Mouse (Mus musculus) embryonic facial prominence, embryonic 14.5 days (tissue): ENCODE data around the gene Vmn1r74. TPM values are rescaled to one million over a fixed set of nuclear protein-coding genes. Genes with fewer than 3 reads are reported as not detected.
"Not testable (repeated sequence)": the region's sequence is repeated elsewhere in the genome, so short reads cannot be mapped to it uniquely, and the experiment has no call there.

Source experiments
- ATAC-seq: fragments of 200-750 bp; cut with Nextera tagmentation; 2 replicates; pipeline ENCODE4 v1.8.0; 2017; ENCODE audit warnings: low read depth, moderate number of reproducible peaks, moderate TSS enrichment
- DNase-seq: peaks from one replicate; pipeline ENCODE4 v3.0.0-alpha.2; 2015; ENCODE audit warnings: low spot score
- H3K27ac ChIP-seq: fragments of 300-500 bp; sonication (generic); replicated peaks from 2 replicates; pipeline ENCODE4 v1.5.1; 2014; ENCODE audit warnings: low read depth, mild to moderate bottlenecking, low read length, moderate library complexity
- H3K27me3 ChIP-seq: fragments of 300-500 bp; sonication (generic); replicated peaks from 2 replicates; pipeline ENCODE4 v1.6.1; 2014; ENCODE audit warnings: low read length; ENCODE audit not compliant: control insufficient read depth, insufficient read depth
- H3K36me3 ChIP-seq: fragments of 300-500 bp; sonication (generic); 2 replicates; pipeline ENCODE4 v1.6.1; 2014; ENCODE audit warnings: low read length, mixed read lengths; ENCODE audit not compliant: control insufficient read depth, insufficient read depth
- H3K4me1 ChIP-seq: fragments of 300-500 bp; sonication (generic); 2 replicates; pipeline ENCODE4 v1.6.1; 2014; ENCODE audit warnings: antibody characterized with exemption, low read length; ENCODE audit not compliant: control insufficient read depth, insufficient read depth
- H3K4me2 ChIP-seq: fragments of 300-500 bp; sonication (generic); 2 replicates; pipeline ENCODE4 v1.6.1; 2014; ENCODE audit warnings: low read depth, mild to moderate bottlenecking, low read length, moderate library complexity, mixed read lengths
- H3K4me3 ChIP-seq: fragments of 300-500 bp; sonication (generic); 2 replicates; pipeline ENCODE4 v1.5.1; 2014; ENCODE audit warnings: low read depth, mild to moderate bottlenecking, low read length
- H3K9ac ChIP-seq: fragments of 300-500 bp; sonication (generic); 2 replicates; pipeline ENCODE4 v1.6.1; 2014; ENCODE audit warnings: low read depth, mild to moderate bottlenecking, low read length, moderate library complexity, mixed read lengths
- H3K9me3 ChIP-seq: fragments of 300-500 bp; sonication (generic); 2 replicates; pipeline ENCODE4 v1.6.1; 2016; ENCODE audit warnings: low read length; ENCODE audit not compliant: control insufficient read depth
- WGBS: fragments of 180-500 bp; shearing (Covaris S2); extraction: QIAGEN DNeasy Blood & Tissue Kit; methylation state at CpG from one replicate; pipeline ENCODE4 v1.1.7; 2014; 5-methylcytosine and 5-hydroxymethylcytosine counted together
- polyA plus RNA-seq: library from polyadenylated mRNA; unstranded; fragments of >200 nt; fragmentation: Nextera tagmentation; extraction: Ambion mirVana; gene quantifications from 2 replicates; pipeline ENCODE4 v1.2.1, GENCODE M21; 2014

Vmn1r74 gene
- not detected in 2 replicates for polyA plus RNA-seq

DNA sequence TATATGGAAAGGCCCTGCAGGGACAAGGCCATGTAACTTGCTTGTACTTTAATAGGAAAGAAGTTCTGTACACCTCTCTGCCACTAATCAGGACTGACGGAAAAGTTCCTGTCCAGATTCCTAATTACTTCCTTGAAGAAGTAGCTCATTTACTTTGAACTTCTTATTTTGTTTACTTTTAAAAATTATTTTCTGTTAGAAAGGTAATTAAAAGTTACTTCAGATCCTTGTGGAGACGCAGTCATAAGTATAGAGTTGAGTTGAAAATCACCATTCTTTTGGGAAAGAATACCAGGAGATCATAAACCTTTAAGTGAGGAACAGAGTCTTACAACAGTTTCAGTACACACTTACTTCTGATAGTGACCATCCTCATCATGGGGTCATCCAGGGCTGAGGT is at the start of gene Vmn1r74:
Gene Vmn1r74 (plus strand): TSS at position 301 of the 400 bp plus-strand sequence.
- no peak within 1 kb of the TSS for H3K9ac ChIP-seq
- H3K27ac ChIP-seq, result no peak within 1 kb of the TSS
- no peaks in the 10 kb centered on the region for H3K4me1 ChIP-seq
- peaks cover 13% of the 10 kb centered on the region; the same call in 1 of the 2 replicates for H3K9me3 ChIP-seq
- H3K4me2 ChIP-seq, result no peak within 1 kb of the TSS
- DNase-seq (no peak), ATAC-seq (no peak)
- 77% methylated on average over 2 of the region's 2 CpGs for WGBS
- no peak within 1 kb of the TSS for H3K4me3 ChIP-seq
- no peaks in the 10 kb centered on the region for H3K36me3 ChIP-seq
- no peaks in the 10 kb centered on the region for H3K27me3 ChIP-seq

DNA sequence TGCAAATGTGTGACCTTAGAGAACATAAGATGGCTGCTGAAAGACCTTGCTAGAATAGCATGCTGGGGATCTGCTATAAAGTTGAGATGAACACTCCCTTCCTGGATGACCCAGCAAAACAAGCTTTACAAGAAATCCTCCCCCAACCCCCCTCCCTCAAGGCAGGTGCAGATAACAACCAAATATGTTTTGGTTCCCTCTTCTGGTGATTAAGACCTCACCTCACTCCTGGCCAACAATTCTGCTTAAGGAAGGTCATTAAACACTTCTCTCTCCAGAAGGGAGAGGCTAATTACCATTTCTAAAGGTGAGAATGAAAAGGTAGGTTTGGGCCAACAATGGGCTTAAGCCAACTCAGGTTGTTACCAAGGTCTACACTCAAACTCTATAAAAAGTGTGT is 20.0 kb upstream of the Vmn1r74 start:
- Histone ChIP-seq H3K27me3 (no peaks in the 10 kb centered on the region), H3K27ac (no peak overlapping the region), H3K4me1 (no peaks in the 10 kb centered on the region), H3K9ac (no peak overlapping the region), H3K36me3 (no peaks in the 10 kb centered on the region), H3K4me3 (no peak overlapping the region), H3K4me2 (no peak overlapping the region), H3K9me3 (peaks cover 38% of the 10 kb centered on the region)
- DNase-seq, result no peak
- ATAC-seq, result no peak

DNA sequence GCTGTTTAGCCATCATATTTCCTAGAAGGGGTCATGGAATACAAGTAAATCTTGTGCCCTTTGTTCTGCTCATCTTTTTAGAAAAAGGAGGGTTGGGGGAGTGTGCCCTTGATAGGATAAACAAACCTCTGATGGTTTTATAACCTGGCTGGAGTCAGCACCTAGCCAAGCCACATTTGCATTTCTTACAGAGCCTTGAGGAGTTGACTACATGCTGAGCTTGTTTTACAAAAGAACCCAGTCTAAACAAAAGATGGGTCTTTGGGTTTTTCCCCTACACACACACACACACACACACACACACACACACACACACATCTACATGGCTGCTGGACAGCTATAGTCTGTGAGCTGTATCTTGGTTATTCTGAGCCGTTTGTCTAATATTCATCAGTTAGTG is 11.6 kb upstream of the Vmn1r74 start:
- no peak overlapping the region for H3K9ac ChIP-seq
- no peaks in the 10 kb centered on the region for H3K4me1 ChIP-seq
- ATAC-seq, result no peak
- no peaks in the 10 kb centered on the region for H3K27me3 ChIP-seq
- no peak overlapping the region for H3K27ac ChIP-seq
- no peak overlapping the region for H3K4me2 ChIP-seq
- H3K36me3 ChIP-seq, result no peaks in the 10 kb centered on the region
- H3K4me3 ChIP-seq, result no peak overlapping the region
- peaks cover 43% of the 10 kb centered on the region for H3K9me3 ChIP-seq
- no peak for DNase-seq
- 79% methylated on average over 1 of the region's 1 CpGs for WGBS

DNA sequence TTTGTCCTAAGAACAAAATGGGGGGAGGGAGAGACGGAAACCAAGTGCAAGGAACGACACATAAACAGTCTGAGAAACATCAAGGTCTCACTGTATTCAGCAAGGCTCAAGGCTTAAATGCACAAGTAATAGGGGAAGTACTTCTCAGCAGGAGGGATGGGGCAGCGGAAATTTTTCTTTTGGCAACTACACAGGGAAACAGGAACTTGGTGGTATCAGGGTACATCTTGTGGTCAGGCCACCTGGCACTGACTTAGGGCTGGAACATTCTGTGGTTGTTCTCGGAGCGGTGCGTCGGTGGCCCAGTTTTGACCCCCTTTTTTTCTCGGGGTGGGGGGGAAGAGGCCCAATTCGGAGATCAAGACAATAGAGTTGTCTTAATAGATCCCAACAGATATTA is 10.5 kb upstream of the Vmn1r74 start:
- H3K4me2 ChIP-seq, ATAC-seq, H3K4me1 ChIP-seq, H3K27me3 ChIP-seq, DNase-seq, H3K9ac ChIP-seq, H3K4me3 ChIP-seq, H3K36me3 ChIP-seq, H3K27ac ChIP-seq: not testable (repeated sequence)
- WGBS, result 84% methylated on average over 9 of the region's 9 CpGs
- H3K9me3 ChIP-seq, result peaks cover 35% of the 10 kb centered on the region

DNA sequence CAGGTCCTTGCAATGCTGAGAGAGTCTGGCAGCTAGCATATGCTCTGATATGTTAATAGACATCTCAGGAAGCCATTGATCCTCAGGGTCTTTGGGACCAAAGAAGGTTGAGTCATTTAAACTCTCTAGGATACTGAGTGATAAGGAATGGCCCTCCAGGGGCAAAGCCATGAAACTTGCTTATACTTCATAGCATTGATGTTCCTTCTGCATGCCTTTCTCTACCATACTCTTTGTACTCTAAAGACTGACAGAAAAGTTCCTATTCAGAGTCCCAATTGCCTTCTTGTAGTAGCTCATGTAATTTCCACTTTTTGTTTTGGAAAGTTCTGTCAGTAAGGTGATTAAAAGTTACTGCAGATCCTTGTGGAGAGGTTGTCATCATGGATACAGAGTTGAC is 40.5 kb downstream of the Vmn1r74 start, which contains the start of gene Vmn1r75:
Gene Vmn1r75 (plus strand): TSS at position 301 of the 400 bp plus-strand sequence.
- DNase-seq (no peak), ATAC-seq (no peak)
- Histone ChIP-seq H3K9me3 (0 out of 2 replicates have a peak, but pooled peaks cover 11% of the 10 kb centered on the region), H3K27me3 (no peaks in the 10 kb centered on the region), H3K4me3 (no peak within 1 kb of the TSS), H3K9ac (no peak within 1 kb of the TSS), H3K4me1 (no peaks in the 10 kb centered on the region), H3K36me3 (no peaks in the 10 kb centered on the region), H3K4me2 (no peak within 1 kb of the TSS), H3K27ac (no peak within 1 kb of the TSS)

Other genes starting within 250 kb of the Vmn1r74 start
- not detected in 2 replicates for gene Zscan4-ps3, start 224.7 kb upstream of the Vmn1r74 start, polyA plus RNA-seq
- gene Vmn1r72, start 153.8 kb upstream of the Vmn1r74 start, polyA plus RNA-seq, result not detected in 2 replicates
- gene Vmn1r73, start 103.7 kb upstream of the Vmn1r74 start, polyA plus RNA-seq, result not detected in 2 replicates
- not detected in 2 replicates for gene Vmn1r75, start 40.6 kb downstream of the Vmn1r74 start, polyA plus RNA-seq
- not detected in 2 replicates for gene Vmn1r76, start 104.2 kb downstream of the Vmn1r74 start, polyA plus RNA-seq
- not detected in 2 replicates for gene Vmn1r77, start 202.8 kb downstream of the Vmn1r74 start, polyA plus RNA-seq